Comparison of ENCODE assay signal across 16 mouse cellular contexts in the genomic region with DNA sequence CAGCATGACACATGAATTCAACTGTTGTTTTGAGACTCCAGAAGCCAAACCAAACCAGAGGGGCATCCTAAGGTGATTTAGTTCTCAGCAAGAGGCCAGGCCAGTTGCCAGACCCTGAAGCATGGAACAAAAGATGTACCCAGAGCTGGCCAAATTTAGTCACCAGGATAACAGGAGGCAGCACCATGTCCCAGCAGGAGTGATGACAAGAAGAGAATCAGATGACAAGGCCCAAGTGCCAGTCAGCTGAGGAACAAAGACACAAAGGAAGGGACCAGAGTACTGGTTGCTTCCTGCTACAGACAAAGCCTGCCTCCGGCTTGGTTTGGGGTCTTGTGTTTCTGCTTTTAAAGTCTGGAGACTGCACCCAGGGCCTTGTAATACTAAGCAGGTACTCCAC. TPM values are rescaled to one million over a fixed set of nuclear protein-coding genes. Genes with fewer than 3 reads are reported as not detected.
DNase-seq lines count a peak whose midpoint lies in the region; ATAC-seq and TF ChIP-seq lines count a peak whose summit lies in the region.
"Had no signal": no experiment of that assay in that cellular context is flagged by ENCODE, and none has a peak within 500 bp of the region (broad histone marks: within the 10 kb centered on the region; RNA-seq: fewer than 3 reads in every experiment).

No protein-coding gene starts in this region.

- no peak overlapping the region for H3K9ac ChIP-seq in heart, embryonic 11.5 days (ENCODE audit: low read depth, low read length)
- no peak overlapping the region for H3K9ac ChIP-seq in forebrain, postnatal 0 days
- H3K9ac ChIP-seq: lung, embryonic 15.5 days; neural tube, embryonic 15.5 days had no signal

- WGBS in heart, embryonic 11.5 days (ENCODE audit: insufficient replicate concordance), result 22% methylated on average over 1 of the region's 1 CpGs
- 14% methylated on average over 1 of the region's 1 CpGs for WGBS in forebrain, postnatal 0 days

- DNase-seq in heart, adult 18-20 months, result peak; percentile 81 to 88
- DNase-seq in cerebellum, adult 11 months, result peak; percentile 84
- peak; percentile 81 to 87 for DNase-seq in cerebellum, postnatal 36 days
- peak; percentile 70 to 87 for DNase-seq in heart, postnatal 10 days
- DNase-seq in right cerebral cortex, postnatal 4 days, result no peak
- DNase-seq in thymus, postnatal 4 days, result no peak
- DNase-seq in forebrain, postnatal 0 days, result no peak
- DNase-seq: embryo, embryonic 11 days; kidney, postnatal 10 days; layer of hippocampus, adult 9-11 months had no signal

- H3K9me3 ChIP-seq in heart, embryonic 11.5 days (replicated peaks; ENCODE audit: control insufficient read depth, low read length), result no peaks in the 10 kb centered on the region; the same call in 1 of the 2 replicates
- no peaks in the 10 kb centered on the region for H3K9me3 ChIP-seq in forebrain, postnatal 0 days (ENCODE audit: low read length)
- H3K9me3 ChIP-seq: lung, embryonic 15.5 days; neural tube, embryonic 15.5 days had no signal

- no peaks in the 10 kb centered on the region for H3K36me3 ChIP-seq in heart, embryonic 11.5 days (ENCODE audit: control insufficient read depth, insufficient read depth, low read length)
- no peaks in the 10 kb centered on the region for H3K36me3 ChIP-seq in forebrain, postnatal 0 days (ENCODE audit: insufficient read depth)
- H3K36me3 ChIP-seq: lung, embryonic 15.5 days; neural tube, embryonic 15.5 days had no signal

- H3K27me3 ChIP-seq in heart, embryonic 11.5 days (ENCODE audit: control insufficient read depth, insufficient read depth, low read length), result no peaks in the 10 kb centered on the region
- no peaks in the 10 kb centered on the region for H3K27me3 ChIP-seq in forebrain, postnatal 0 days (ENCODE audit: insufficient read depth, low read length)
- H3K27me3 ChIP-seq: lung, embryonic 15.5 days; neural tube, embryonic 15.5 days had no signal

- intact Hi-C loops in heart, postnatal 10 days (cut with DNase I), result loop anchor here (2.0 kb wide), 1 partner anchor 32 kb away; no protein-coding TSS in a partner anchor

- no peak overlapping the region for H3K4me2 ChIP-seq in heart, embryonic 11.5 days
- no peak overlapping the region for H3K4me2 ChIP-seq in forebrain, postnatal 0 days (ENCODE audit: low read depth)
- H3K4me2 ChIP-seq: liver, embryonic 11.5 days; lung, embryonic 15.5 days; neural tube, embryonic 15.5 days had no signal

- H3K4me1 ChIP-seq in heart, embryonic 11.5 days (ENCODE audit: control insufficient read depth, insufficient read depth, low read length), result 0 out of 2 replicates have a peak, but pooled peaks cover 3% of the 10 kb centered on the region
- H3K4me1 ChIP-seq in forebrain, postnatal 0 days (ENCODE audit: insufficient read depth), result no peaks in the 10 kb centered on the region
- H3K4me1 ChIP-seq: lung, embryonic 15.5 days; neural tube, embryonic 15.5 days had no signal

- no peak for ATAC-seq in heart, embryonic 11.5 days (replicated peaks; ENCODE audit: insufficient number of reproducible peaks, low FRiP score, low TSS enrichment)
- no peak for ATAC-seq in forebrain, postnatal 0 days
- ATAC-seq: forebrain, embryonic 16.5 days; inflammation-experienced regulatory T-cells, adult 6 months had no signal

- H3K4me3 ChIP-seq in heart, embryonic 11.5 days (ENCODE audit: low read depth, low read length), result no peak overlapping the region
- no peak overlapping the region for H3K4me3 ChIP-seq in forebrain, postnatal 0 days (ENCODE audit: low read depth, low read length)
- H3K4me3 ChIP-seq: lung, embryonic 15.5 days; neural tube, embryonic 15.5 days had no signal

- no peak for TF ChIP-seq CTCF in forebrain, postnatal 0 days (IDR thresholded peaks at IDR 0.05; ENCODE audit: low read depth)

- H3K27ac ChIP-seq in heart, embryonic 11.5 days (ENCODE audit: low read depth, low read length), result no peak overlapping the region; the same call in 1 of the 2 replicates
- H3K27ac ChIP-seq in forebrain, postnatal 0 days (ENCODE audit: low read depth, low read length), result no peak overlapping the region
- H3K27ac ChIP-seq: lung, embryonic 15.5 days; neural tube, embryonic 15.5 days had no signal

RNA-seq across cellular contexts. Expression of gene Xpo6, which starts 16.6 kb away (rescaled TPM):
- 10 to 100 TPM; 11.7 to 17.1 TPM for total RNA-seq in heart, adult 18-20 months (2021)
- 39.9 and 44.3 TPM in 2 replicates for polyA plus RNA-seq in heart, embryonic 11.5 days (2014; fragmentation: Nextera tagmentation; extraction: Ambion mirVana)
- 10 to 100 TPM; 39.7 to 41.4 TPM for total RNA-seq in heart, postnatal 10 days (2021)
- total RNA-seq in forebrain, postnatal 0 days (2014; rRNA removed), result 70.6 and 81.4 TPM in 2 replicates
- polyA plus RNA-seq in forebrain, postnatal 0 days (2015; fragmentation: Nextera tagmentation; extraction: Ambion mirVana), result 29.8 and 42.8 TPM in 2 replicates

RNA-seq across cellular contexts. Expression of gene Sbk1, which starts 55.6 kb away (rescaled TPM):
- 10 to 100 TPM; 72.3 to 73.8 TPM for total RNA-seq in heart, adult 18-20 months (2021)
- 16.7 and 17.6 TPM in 2 replicates for polyA plus RNA-seq in heart, embryonic 11.5 days (2014; fragmentation: Nextera tagmentation; extraction: Ambion mirVana)
- 10 to 100 TPM; 68.7 to 77.1 TPM for total RNA-seq in heart, postnatal 10 days (2021)
- 445 and 497 TPM in 2 replicates for total RNA-seq in forebrain, postnatal 0 days (2014; rRNA removed)
- polyA plus RNA-seq in forebrain, postnatal 0 days (2015; fragmentation: Nextera tagmentation; extraction: Ambion mirVana), result 204 and 224 TPM in 2 replicates

Comparison
In these comparisons a context has a peak if more than half of its experiments do, and no peak if none do; other contexts are left out.
1. DNase-seq: peak in heart, adult 18-20 months (2 of 2), cerebellum, adult 11 months (single experiment), cerebellum, postnatal 36 days (2 of 2) and heart, postnatal 10 days (2 of 2); none in right cerebral cortex, postnatal 4 days (single experiment), thymus, postnatal 4 days (single experiment) and forebrain, postnatal 0 days (single experiment).